Mouse (Mus musculus) midbrain, embryonic 10.5 days (tissue): ENCODE measurements around the gene Zfp784. TPM values are rescaled to one million over a fixed set of nuclear protein-coding genes. Genes with fewer than 3 reads are reported as not detected.
A peak's percentile ranks its signal among the peaks of the same experiment; 100 is the strongest.
"Not testable (repeated sequence)": the region's sequence is repeated elsewhere in the genome, so short reads cannot be mapped to it uniquely, and the experiment has no call there.

Experiments used
- DNase-seq: peaks from one replicate; pipeline ENCODE4 v3.0.0-alpha.2; 2017; ENCODE audit warnings: low spot score
- H3K27ac ChIP-seq: fragments of 300-500 bp; sonication (generic); replicated peaks from 2 replicates; pipeline ENCODE4 v1.5.1; 2016; ENCODE audit warnings: mild to moderate bottlenecking
- H3K27me3 ChIP-seq: fragments of 300-500 bp; sonication (generic); 2 replicates; pipeline ENCODE4 v1.6.1; 2016; ENCODE audit warnings: low read depth, mild to moderate bottlenecking; ENCODE audit not compliant: poor library complexity, severe bottlenecking
- H3K36me3 ChIP-seq: fragments of 300-500 bp; sonication (generic); 2 replicates; pipeline ENCODE4 v1.6.1; 2016; ENCODE audit warnings: mild to moderate bottlenecking, moderate library complexity
- H3K4me1 ChIP-seq: fragments of 300-500 bp; sonication (generic); 2 replicates; pipeline ENCODE4 v1.6.1; 2016
- H3K4me3 ChIP-seq: fragments of 300-500 bp; sonication (generic); 2 replicates; pipeline ENCODE4 v1.5.1; 2016; ENCODE audit warnings: mild to moderate bottlenecking, moderate library complexity
- H3K9me3 ChIP-seq: fragments of 300-500 bp; sonication (generic); replicated peaks from 2 replicates; pipeline ENCODE4 v1.6.1; 2016; ENCODE audit warnings: mild to moderate bottlenecking
- WGBS: fragments of 180-500 bp; shearing (Covaris S2); methylation state at CpG from one replicate; pipeline ENCODE4 v1.1.7; 2016; 5-methylcytosine and 5-hydroxymethylcytosine counted together
- polyA plus RNA-seq: library from polyadenylated mRNA; unstranded; fragments of >200 nt; fragmentation: Nextera tagmentation; extraction: Ambion mirVana; gene quantifications from 2 replicates; pipeline ENCODE4 v1.2.1, GENCODE M21; 2016

Zfp784 gene
- polyA plus RNA-seq = 2.8 and 4.2 TPM in 2 replicates

- Histone ChIP-seq H3K36me3 (peaks cover 49% of the 10 kb centered on the region), H3K9me3 (peaks cover 7% of the 10 kb centered on the region; the same call in 1 of the 2 replicates), H3K27me3 (no peaks in the 10 kb centered on the region), H3K27ac (peak within 1 kb of the TSS; percentile 94), H3K4me1 (peaks cover 21% of the 10 kb centered on the region), H3K4me3 (peak within 1 kb of the TSS; percentile 64)
- DNase-seq = peak; percentile 93
- WGBS = under 1% methylated on average over 48 of the region's 48 CpGs
Observed at GRCm38 (mm10) chr7:5038109-5038732, at the start of gene Zfp784. TSS of gene Zfp784 (minus strand) at chr7:5038446.

- Histone ChIP-seq H3K36me3 (peaks cover 98% of the 10 kb centered on the region), H3K27me3 (no peaks in the 10 kb centered on the region), H3K27ac (no peak overlapping the region), H3K4me1 (no peaks in the 10 kb centered on the region), H3K9me3 (no peaks in the 10 kb centered on the region; the same call in 1 of the 2 replicates), H3K4me3 (no peak overlapping the region)
- WGBS = 92% methylated on average over 4 of the region's 4 CpGs
- no peak for DNase-seq
Observed at GRCm38 (mm10) chr7:5087886-5088285, 49.6 kb upstream of the Zfp784 start.

GRCm38 (mm10) chr7:5086921-5087440 is 48.7 kb upstream of the Zfp784 start:
- Histone ChIP-seq H3K27me3 (no peaks in the 10 kb centered on the region), H3K27ac (no peak overlapping the region), H3K36me3 (peaks cover 92% of the 10 kb centered on the region), H3K9me3 (no peaks in the 10 kb centered on the region; the same call in 1 of the 2 replicates), H3K4me3 (no peak overlapping the region), H3K4me1 (peaks cover 3% of the 10 kb centered on the region; the same call in 1 of the 2 replicates)
- no peak for DNase-seq
- 94% methylated on average over 5 of the region's 5 CpGs for WGBS

GRCm38 (mm10) chr7:5085512-5085911 is 47.3 kb upstream of the Zfp784 start:
- Histone ChIP-seq H3K9me3 (no peaks in the 10 kb centered on the region; the same call in 1 of the 2 replicates), H3K4me1 (peaks cover 17% of the 10 kb centered on the region), H3K27ac (no peak overlapping the region), H3K36me3 (peaks cover 80% of the 10 kb centered on the region), H3K4me3 (no peak overlapping the region), H3K27me3 (no peaks in the 10 kb centered on the region)
- no peak for DNase-seq
- 100% methylated on average over 1 of the region's 1 CpGs for WGBS

GRCm38 (mm10) chr7:5083325-5084105 is 45.3 kb upstream of the Zfp784 start:
- no peaks in the 10 kb centered on the region; the same call in 1 of the 2 replicates for H3K9me3 ChIP-seq
- H3K4me3 ChIP-seq = no peak overlapping the region
- H3K27ac ChIP-seq = no peak overlapping the region
- WGBS = 95% methylated on average over 18 of the region's 18 CpGs
- DNase-seq = no peak
- H3K27me3 ChIP-seq = no peaks in the 10 kb centered on the region
- H3K36me3 ChIP-seq = peaks cover 72% of the 10 kb centered on the region
- peaks cover 20% of the 10 kb centered on the region for H3K4me1 ChIP-seq

GRCm38 (mm10) chr7:5081939-5082338 is 43.7 kb upstream of the Zfp784 start:
- Histone ChIP-seq H3K9me3 (no peaks in the 10 kb centered on the region; the same call in 1 of the 2 replicates), H3K4me3 (peak overlapping the region; percentile 95; the same call in 1 of the 2 replicates), H3K27me3 (no peaks in the 10 kb centered on the region), H3K36me3 (peaks cover 72% of the 10 kb centered on the region), H3K4me1 (peaks cover 20% of the 10 kb centered on the region), H3K27ac (no peak overlapping the region)
- WGBS = 100% methylated on average over 2 of the region's 2 CpGs
- DNase-seq = no peak

- Histone ChIP-seq H3K4me3 (peak overlapping the region; percentile 95), H3K27ac (no peak overlapping the region), H3K27me3 (no peaks in the 10 kb centered on the region), H3K9me3 (no peaks in the 10 kb centered on the region; the same call in 1 of the 2 replicates), H3K4me1 (peaks cover 20% of the 10 kb centered on the region), H3K36me3 (peaks cover 73% of the 10 kb centered on the region)
- WGBS = 85% methylated on average over 6 of the region's 6 CpGs
- DNase-seq = no peak
Observed at GRCm38 (mm10) chr7:5081241-5081640, 43.0 kb upstream of the Zfp784 start.

- no peaks in the 10 kb centered on the region for H3K9me3 ChIP-seq
- 26% methylated on average over 6 of the region's 6 CpGs for WGBS
- peak overlapping the region; percentile 93 for H3K27ac ChIP-seq
- peak overlapping the region; percentile 95 for H3K4me3 ChIP-seq
- peaks cover 20% of the 10 kb centered on the region for H3K4me1 ChIP-seq
- no peak for DNase-seq
- no peaks in the 10 kb centered on the region for H3K27me3 ChIP-seq
- H3K36me3 ChIP-seq = peaks cover 72% of the 10 kb centered on the region
Observed at GRCm38 (mm10) chr7:5080815-5081214, 42.6 kb upstream of the Zfp784 start.

GRCm38 (mm10) chr7:5080010-5080751 is 41.9 kb upstream of the Zfp784 start, which contains the start of gene Epn1:
TSS of gene Epn1 (plus strand) at chr7:5080235.
- H3K27ac ChIP-seq = peak within 1 kb of the TSS; percentile 93
- peaks cover 20% of the 10 kb centered on the region for H3K4me1 ChIP-seq
- peaks cover 71% of the 10 kb centered on the region for H3K36me3 ChIP-seq
- no peaks in the 10 kb centered on the region for H3K27me3 ChIP-seq
- no peaks in the 10 kb centered on the region for H3K9me3 ChIP-seq
- DNase-seq = peak; percentile 95
- WGBS = under 1% methylated on average over 81 of the region's 81 CpGs
- peak within 1 kb of the TSS; percentile 95 for H3K4me3 ChIP-seq

- Histone ChIP-seq H3K36me3 (peaks cover 71% of the 10 kb centered on the region), H3K4me1 (peaks cover 20% of the 10 kb centered on the region), H3K27ac (peak overlapping the region; percentile 93), H3K4me3 (peak overlapping the region; percentile 95)
- not testable (repeated sequence) for DNase-seq, H3K9me3 ChIP-seq, H3K27me3 ChIP-seq
- WGBS = 57% methylated on average over 10 of the region's 13 CpGs
Observed at GRCm38 (mm10) chr7:5079365-5080009, 41.2 kb upstream of the Zfp784 start.

GRCm38 (mm10) chr7:5076931-5077330 is 38.7 kb upstream of the Zfp784 start:
- Histone ChIP-seq H3K27ac (no peak overlapping the region), H3K9me3 (no peaks in the 10 kb centered on the region), H3K27me3 (no peaks in the 10 kb centered on the region), H3K4me1 (peaks cover 16% of the 10 kb centered on the region), H3K4me3 (no peak overlapping the region), H3K36me3 (peaks cover 77% of the 10 kb centered on the region)
- WGBS = 93% methylated on average over 2 of the region's 2 CpGs
- DNase-seq = no peak

- Histone ChIP-seq H3K4me1 (0 out of 2 replicates have a peak, but pooled peaks cover 3% of the 10 kb centered on the region), H3K4me3 (no peak overlapping the region), H3K36me3 (peaks cover 95% of the 10 kb centered on the region), H3K27ac (no peak overlapping the region), H3K27me3 (no peaks in the 10 kb centered on the region), H3K9me3 (no peaks in the 10 kb centered on the region)
- 96% methylated on average over 5 of the region's 5 CpGs for WGBS
- no peak for DNase-seq
Observed at GRCm38 (mm10) chr7:5074984-5075383, 36.7 kb upstream of the Zfp784 start.
